Mouse (Mus musculus) cortical plate, adult 2 months (tissue): Measurements from ENCODE around the gene Gm11549. TPM values are rescaled to one million over a fixed set of nuclear protein-coding genes. Genes with fewer than 3 reads are reported as not detected.

Source experiments
- H3K27ac ChIP-seq: fragments of 200-500 bp; 2 replicates; pipeline ENCODE4 v1.5.1; 2012; ENCODE audit warnings: low read length, control low read depth, inconsistent platforms; ENCODE audit not compliant: insufficient read depth
- H3K4me1 ChIP-seq: fragments of 200-500 bp; 2 replicates; pipeline ENCODE4 v1.6.1; 2011; ENCODE audit warnings: low read length; ENCODE audit not compliant: control insufficient read depth, insufficient read depth
- H3K4me3 ChIP-seq: fragments of 200-500 bp; 2 replicates; pipeline ENCODE4 v1.5.1; 2011; ENCODE audit warnings: mild to moderate bottlenecking, low read length, control low read depth; ENCODE audit not compliant: insufficient read depth
- CTCF ChIP-seq: fragments of 200-500 bp; IDR thresholded peaks from 2 replicates; pipeline ENCODE4 v1.5.1; 2011; ENCODE audit warnings: mild to moderate bottlenecking, control low read depth, low read length; ENCODE audit not compliant: insufficient read depth; ENCODE audit errors: extremely low read depth
- POLR2A ChIP-seq: fragments of 200-500 bp; IDR thresholded peaks from 2 replicates; pipeline ENCODE4 v1.6.1; 2011; ENCODE audit warnings: mild to moderate bottlenecking, low read length, control low read depth; ENCODE audit not compliant: insufficient read depth; ENCODE audit errors: extremely low read depth
- polyA plus RNA-seq: library from polyadenylated mRNA; depleted of rRNA; stranded (reverse); fragments of >200 nt; gene quantifications from 2 replicates; pipeline ENCODE4 v1.2.3, GENCODE M21; 2012

Gene Gm11549
- polyA plus RNA-seq, 1 experiment, result 37.6 TPM

DNA sequence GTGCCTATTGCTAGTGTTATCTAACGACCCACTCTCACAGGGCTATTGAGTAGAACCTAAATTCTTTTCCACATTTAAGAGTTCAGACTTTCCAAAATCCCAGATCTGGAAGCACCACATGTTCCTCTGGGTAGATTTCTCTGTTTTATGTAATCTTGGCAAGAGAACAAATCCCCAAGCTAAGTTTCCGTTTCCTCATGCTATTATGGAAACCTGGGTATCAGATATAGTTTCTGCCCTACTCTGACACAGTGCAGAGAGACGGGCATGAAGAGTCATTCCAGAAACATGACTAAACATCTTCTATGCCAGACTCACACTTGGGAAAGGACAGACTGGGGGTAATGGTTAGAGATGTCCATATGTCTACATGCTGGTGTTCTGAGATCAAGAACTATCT is 2.9 kb upstream of the Gm11549 start:
- Histone ChIP-seq H3K4me1 (peaks cover 3% of the 10 kb centered on the region; the same call in 1 of the 2 replicates), H3K4me3 (no peak overlapping the region), H3K27ac (no peak overlapping the region)
- TF ChIP-seq POLR2A (no peak), CTCF (no peak)

DNA sequence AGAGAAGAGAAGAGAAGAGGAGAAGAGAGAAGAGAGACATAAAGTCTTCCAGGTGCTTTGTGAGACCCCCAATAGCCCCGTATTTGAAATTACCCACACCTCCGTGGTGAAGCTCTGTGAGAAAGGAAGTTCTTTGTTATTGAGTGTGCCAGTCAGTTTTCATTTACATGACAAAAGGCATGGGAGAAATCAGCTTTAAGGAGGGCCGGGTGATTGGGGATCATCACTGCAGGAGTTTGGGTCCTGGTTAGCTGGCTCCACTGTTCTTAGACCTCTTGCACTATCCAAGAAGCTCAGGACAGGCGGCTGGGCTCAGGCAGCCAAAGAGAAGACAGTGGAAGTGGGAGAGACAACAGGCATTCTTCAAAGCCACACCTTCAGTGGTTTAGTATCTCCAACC is 524 bp upstream of the Gm11549 start:
- Histone ChIP-seq H3K4me3 (peak overlapping the region; percentile 76; the same call in 1 of the 2 replicates), H3K27ac (no peak overlapping the region), H3K4me1 (peaks cover 3% of the 10 kb centered on the region; the same call in 1 of the 2 replicates)
- TF ChIP-seq CTCF (no peak), POLR2A (no peak)

DNA sequence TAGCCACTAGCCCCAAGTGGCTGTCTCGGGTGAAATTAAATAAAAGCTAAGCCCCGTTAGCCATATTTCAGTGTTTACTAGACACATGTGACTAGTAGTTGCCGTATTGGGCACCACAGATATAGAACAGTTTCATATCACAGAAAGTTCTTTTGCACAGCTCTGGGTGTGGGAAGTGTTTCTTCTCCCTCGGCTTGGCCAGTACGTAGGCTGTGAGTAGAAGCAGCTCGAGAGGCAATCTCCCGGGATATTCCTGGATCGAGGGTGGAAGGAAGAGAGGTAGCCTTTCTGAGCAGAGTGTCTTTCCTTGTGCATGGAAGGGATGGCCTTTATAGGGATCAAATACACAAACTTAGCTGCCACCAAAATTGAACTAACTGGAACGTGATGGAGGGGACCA is 5.4 kb downstream of the Gm11549 start:
- H3K27ac ChIP-seq, result no peak overlapping the region
- H3K4me3 ChIP-seq, result no peak overlapping the region
- peaks cover 2% of the 10 kb centered on the region; the same call in 1 of the 2 replicates for H3K4me1 ChIP-seq
- peak; percentile 49; the same call in 1 of the 2 replicates for TF ChIP-seq POLR2A
- TF ChIP-seq CTCF, result no peak

DNA sequence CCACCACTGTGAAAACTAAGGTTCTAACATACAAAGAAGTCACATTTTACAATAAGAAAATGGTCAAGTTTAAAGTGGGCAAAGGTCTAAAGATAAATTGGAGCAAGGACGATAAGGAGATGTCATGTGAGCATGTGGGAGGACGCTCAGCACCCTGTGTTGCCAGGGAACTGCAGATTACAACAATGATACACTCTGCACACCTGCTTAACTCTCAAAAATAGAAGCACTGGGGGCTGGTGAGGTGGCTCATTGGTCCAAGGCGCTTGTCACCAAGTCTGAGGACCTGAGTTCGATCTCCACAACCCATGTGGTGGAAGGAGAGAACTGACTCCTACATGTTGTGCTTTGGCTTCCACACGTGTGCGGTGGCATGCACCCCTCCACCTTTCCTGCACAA is 10.1 kb downstream of the Gm11549 start:
- H3K27ac ChIP-seq, result no peak overlapping the region
- TF ChIP-seq POLR2A (no peak), CTCF (no peak)
- H3K4me3 ChIP-seq, result no peak overlapping the region
- no peaks in the 10 kb centered on the region for H3K4me1 ChIP-seq

DNA sequence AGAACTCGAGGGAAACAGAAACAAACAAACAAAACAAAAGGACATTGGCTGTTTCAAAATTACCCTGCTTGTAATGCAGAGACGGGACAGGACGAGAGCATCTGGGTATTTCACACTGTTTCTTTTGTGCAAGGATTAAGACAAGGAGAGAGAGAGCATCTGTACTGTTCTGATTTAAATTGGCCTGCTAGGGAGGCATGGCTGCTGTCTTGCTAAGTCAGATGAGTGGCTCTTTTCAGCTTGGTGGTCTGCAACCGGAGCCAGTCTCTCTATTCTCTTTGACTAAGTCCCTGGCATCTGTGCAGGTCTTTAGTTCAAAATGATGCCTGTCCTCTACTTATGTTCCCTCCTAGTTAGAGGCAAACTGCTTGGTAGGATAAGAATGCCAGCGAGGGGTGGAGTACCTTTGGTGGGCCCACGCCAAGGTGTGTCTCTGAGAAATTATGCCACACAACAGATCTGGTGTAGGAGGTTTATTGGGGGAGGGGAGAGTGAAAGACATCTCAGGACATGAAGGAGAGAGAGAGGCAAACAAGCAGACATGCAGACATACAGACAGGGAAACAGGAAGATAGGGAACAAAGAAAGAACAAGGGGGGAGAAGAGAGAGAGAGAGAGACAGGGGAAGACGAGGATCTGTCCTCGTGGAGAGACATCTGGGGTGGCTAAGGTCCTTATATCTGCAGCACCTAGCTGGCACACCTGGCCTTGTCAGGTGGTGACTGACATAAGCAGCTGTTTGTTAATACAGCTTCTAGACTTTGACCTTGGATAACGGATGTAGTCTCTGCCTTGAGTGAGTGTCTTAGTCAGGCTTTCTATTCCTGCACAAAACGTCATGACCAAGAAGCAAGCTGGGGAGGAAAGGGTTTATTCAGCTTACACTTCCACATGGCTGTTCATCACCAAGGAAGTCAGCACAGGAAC is 15.5 kb downstream of the Gm11549 start:
- no peak for TF ChIP-seq POLR2A
- TF ChIP-seq CTCF, result no peak
- H3K4me1 ChIP-seq, result no peaks in the 10 kb centered on the region
- H3K4me3 ChIP-seq, result no peak overlapping the region
- H3K27ac ChIP-seq, result no peak overlapping the region

DNA sequence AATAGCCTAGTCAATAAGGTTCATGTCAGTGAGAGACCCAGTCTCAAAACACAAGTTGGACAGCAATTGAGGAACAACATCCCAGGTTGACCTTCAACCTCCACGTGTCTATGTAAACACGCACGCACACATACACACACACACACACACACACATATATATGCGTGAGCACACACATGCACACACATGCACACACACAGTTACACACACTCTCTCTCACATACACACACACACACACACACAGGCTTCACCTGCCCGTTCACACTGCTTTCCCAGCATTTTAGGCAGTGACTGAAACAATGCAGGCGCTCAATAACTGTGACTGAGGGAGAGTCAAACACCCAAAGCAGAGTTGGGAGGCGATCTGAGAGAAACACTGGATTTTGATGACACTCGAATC is 16.3 kb downstream of the Gm11549 start:
- Histone ChIP-seq H3K4me3 (no peak overlapping the region), H3K4me1 (no peaks in the 10 kb centered on the region), H3K27ac (no peak overlapping the region)
- no peak for TF ChIP-seq CTCF
- no peak for TF ChIP-seq POLR2A

DNA sequence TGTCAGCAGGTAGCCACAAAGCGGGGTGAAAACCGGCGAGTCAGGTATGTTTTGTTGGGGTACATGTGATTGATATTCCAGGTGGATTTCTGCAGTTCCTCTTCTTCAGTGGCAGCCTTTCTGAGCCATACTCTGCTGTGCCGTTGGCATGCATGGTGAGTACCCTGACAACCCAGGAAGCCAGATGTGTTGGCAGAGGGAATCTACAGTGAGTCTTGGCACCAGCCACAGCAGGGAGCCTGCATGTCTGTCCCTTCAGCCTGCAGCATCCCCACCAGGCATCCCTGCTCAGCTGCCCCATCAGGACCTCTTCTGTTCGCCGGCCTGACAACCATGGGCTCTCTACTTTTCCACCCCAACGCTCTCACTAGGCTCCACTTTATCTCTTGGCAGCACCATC is 20.1 kb downstream of the Gm11549 start:
- no peak overlapping the region for H3K27ac ChIP-seq
- H3K4me3 ChIP-seq, result no peak overlapping the region
- no peaks in the 10 kb centered on the region for H3K4me1 ChIP-seq
- TF ChIP-seq POLR2A, result no peak
- no peak for TF ChIP-seq CTCF

DNA sequence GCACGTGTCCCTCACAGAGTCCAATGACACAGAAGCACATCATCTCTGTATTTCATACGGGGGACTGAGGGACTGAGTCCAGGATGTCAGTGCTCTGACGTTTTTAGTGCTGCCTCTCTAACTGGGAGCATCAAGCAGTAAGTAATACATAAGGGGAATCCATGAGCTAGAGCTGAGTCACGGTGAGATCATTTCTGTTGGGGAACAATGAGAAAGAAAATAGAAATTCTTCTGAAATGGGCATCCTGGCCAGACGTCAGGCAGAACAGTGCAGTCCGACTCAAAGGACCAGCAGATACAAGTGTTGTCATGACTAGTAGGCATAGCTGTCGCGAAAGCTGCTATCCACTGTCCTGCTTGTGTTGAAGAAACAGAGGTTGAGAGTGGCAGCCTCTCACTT is 20.6 kb downstream of the Gm11549 start:
- H3K4me3 ChIP-seq, result no peak overlapping the region
- no peak overlapping the region for H3K27ac ChIP-seq
- no peak for TF ChIP-seq POLR2A
- no peak for TF ChIP-seq CTCF
- H3K4me1 ChIP-seq, result no peaks in the 10 kb centered on the region

DNA sequence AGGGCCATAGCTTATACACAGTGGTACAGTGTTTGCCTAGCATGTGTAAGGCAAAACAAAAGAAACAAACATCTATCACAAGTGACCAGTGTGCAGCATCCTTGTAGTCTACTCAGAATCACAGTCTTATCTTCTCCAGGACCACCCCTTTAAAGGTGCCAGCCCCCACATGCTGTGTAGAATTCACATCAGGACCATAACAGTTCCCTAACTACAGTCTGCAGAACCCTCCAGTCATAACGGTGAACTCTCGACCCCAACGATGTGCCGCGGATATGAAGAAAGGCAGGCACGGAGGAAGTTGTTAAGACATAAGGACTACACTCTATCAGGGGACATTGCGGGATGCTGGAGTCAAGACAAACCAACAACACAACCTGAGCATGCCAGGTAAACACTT is 22.2 kb downstream of the Gm11549 start:
- Histone ChIP-seq H3K4me1 (no peaks in the 10 kb centered on the region), H3K4me3 (no peak overlapping the region), H3K27ac (no peak overlapping the region)
- TF ChIP-seq POLR2A (no peak), CTCF (no peak)

DNA sequence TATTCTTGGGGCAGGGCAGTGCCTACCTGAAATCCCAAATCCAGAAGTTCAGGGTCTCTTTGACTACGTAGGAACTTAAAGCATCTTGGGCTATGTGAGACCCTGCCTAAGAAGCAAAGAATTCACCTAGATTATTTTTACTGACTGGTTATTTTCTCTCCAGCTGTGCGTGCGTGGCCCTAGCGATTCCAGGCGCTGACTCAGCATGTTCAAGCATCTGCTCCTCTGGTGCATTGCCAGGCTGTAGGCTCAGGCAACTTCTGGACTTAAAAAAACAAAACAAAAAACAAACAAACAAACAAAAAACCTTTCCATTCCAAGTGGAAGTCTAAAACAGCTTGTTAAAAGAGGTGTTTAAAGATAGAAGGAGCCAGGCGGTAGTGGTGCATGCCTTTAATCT is 23.4 kb downstream of the Gm11549 start:
- TF ChIP-seq POLR2A (no peak), CTCF (no peak)
- no peaks in the 10 kb centered on the region; the same call in 1 of the 2 replicates for H3K4me1 ChIP-seq
- no peak overlapping the region for H3K4me3 ChIP-seq
- H3K27ac ChIP-seq, result no peak overlapping the region

DNA sequence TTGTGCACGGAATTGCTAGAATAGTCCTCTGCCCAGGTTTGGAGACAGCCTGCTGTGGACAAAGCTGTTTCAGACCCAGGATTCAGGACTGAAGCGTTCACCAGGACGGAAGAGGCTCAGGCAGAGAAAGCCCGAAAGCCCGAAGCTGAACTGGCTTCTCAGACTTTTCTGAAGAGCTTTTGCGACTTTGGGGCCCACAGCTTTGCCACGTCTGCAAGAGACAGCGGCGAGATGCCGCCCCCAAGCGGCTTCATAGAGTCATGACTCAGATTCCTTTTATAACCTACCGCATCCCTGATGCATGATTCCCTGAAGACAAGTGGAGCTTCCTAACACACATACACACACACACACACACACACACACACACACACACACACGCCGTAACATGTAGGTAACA is 24.9 kb downstream of the Gm11549 start:
- Histone ChIP-seq H3K4me3 (no peak overlapping the region), H3K4me1 (no peaks in the 10 kb centered on the region; the same call in 1 of the 2 replicates), H3K27ac (no peak overlapping the region)
- TF ChIP-seq CTCF (peak; percentile 74), POLR2A (no peak)
